Mouse (Mus musculus): ENCODE measurements around the gene Maats1.

The Maats1 gene

GRCm38 (mm10) chr16:38294685-38295348 lies 47.1 kb downstream of the Maats1 start, which contains the start of gene Nr1i2:
TSS of gene Nr1i2 (minus strand) at chr16:38294824.
- DNase-seq (ENCODE audit: low spot score): no peak

- DNase-seq (ENCODE audit: low spot score): no peak
Measured at GRCm38 (mm10) chr16:38290151-38290550, 51.8 kb downstream of the Maats1 start.

GRCm38 (mm10) chr16:38288851-38289250 lies 53.1 kb downstream of the Maats1 start:
- DNase-seq (ENCODE audit: low spot score): no peak

- no peak for DNase-seq (ENCODE audit: low spot score)
Measured at GRCm38 (mm10) chr16:38287762-38288161, 54.2 kb downstream of the Maats1 start.

GRCm38 (mm10) chr16:38287357-38287756 lies 54.6 kb downstream of the Maats1 start:
- DNase-seq (ENCODE audit: low spot score): no peak

- DNase-seq (ENCODE audit: low spot score): peak; percentile 28
Measured at GRCm38 (mm10) chr16:38286541-38286940, 55.4 kb downstream of the Maats1 start.

- DNase-seq (ENCODE audit: low spot score): no peak
Measured at GRCm38 (mm10) chr16:38285801-38286200, 56.1 kb downstream of the Maats1 start.

GRCm38 (mm10) chr16:38283300-38283699 lies 58.6 kb downstream of the Maats1 start:
- no peak for DNase-seq (ENCODE audit: low spot score)

GRCm38 (mm10) chr16:38282559-38283160 lies 59.3 kb downstream of the Maats1 start:
- no peak for DNase-seq (ENCODE audit: low spot score)

GRCm38 (mm10) chr16:38280951-38281350 lies 61.0 kb downstream of the Maats1 start:
- no peak for DNase-seq (ENCODE audit: low spot score)

GRCm38 (mm10) chr16:38279794-38280193 lies 62.1 kb downstream of the Maats1 start:
- DNase-seq (ENCODE audit: low spot score): no peak

- no peak for DNase-seq (ENCODE audit: low spot score)
Measured at GRCm38 (mm10) chr16:38274737-38275136, 67.2 kb downstream of the Maats1 start.

- DNase-seq (ENCODE audit: low spot score): no peak
Measured at GRCm38 (mm10) chr16:38272483-38272882, 69.5 kb downstream of the Maats1 start.

GRCm38 (mm10) chr16:38271601-38272000 lies 70.3 kb downstream of the Maats1 start:
- no peak for DNase-seq (ENCODE audit: low spot score)

- DNase-seq (ENCODE audit: low spot score): no peak
Measured at GRCm38 (mm10) chr16:38255927-38256326, 86.0 kb downstream of the Maats1 start.

GRCm38 (mm10) chr16:38255107-38255506 lies 86.8 kb downstream of the Maats1 start:
- no peak for DNase-seq (ENCODE audit: low spot score)

GRCm38 (mm10) chr16:38254001-38254400 lies 87.9 kb downstream of the Maats1 start:
- DNase-seq (ENCODE audit: low spot score): no peak

- DNase-seq (ENCODE audit: low spot score): no peak
Measured at GRCm38 (mm10) chr16:38250467-38250866, 91.5 kb downstream of the Maats1 start.

GRCm38 (mm10) chr16:38248331-38248961 lies 93.5 kb downstream of the Maats1 start:
- no peak for DNase-seq (ENCODE audit: low spot score)
